Mouse (Mus musculus): ENCODE results near the gene Zfp281.
A peak's percentile ranks its signal among the peaks of the same experiment; 100 is the strongest.

The Zfp281 gene

DNA sequence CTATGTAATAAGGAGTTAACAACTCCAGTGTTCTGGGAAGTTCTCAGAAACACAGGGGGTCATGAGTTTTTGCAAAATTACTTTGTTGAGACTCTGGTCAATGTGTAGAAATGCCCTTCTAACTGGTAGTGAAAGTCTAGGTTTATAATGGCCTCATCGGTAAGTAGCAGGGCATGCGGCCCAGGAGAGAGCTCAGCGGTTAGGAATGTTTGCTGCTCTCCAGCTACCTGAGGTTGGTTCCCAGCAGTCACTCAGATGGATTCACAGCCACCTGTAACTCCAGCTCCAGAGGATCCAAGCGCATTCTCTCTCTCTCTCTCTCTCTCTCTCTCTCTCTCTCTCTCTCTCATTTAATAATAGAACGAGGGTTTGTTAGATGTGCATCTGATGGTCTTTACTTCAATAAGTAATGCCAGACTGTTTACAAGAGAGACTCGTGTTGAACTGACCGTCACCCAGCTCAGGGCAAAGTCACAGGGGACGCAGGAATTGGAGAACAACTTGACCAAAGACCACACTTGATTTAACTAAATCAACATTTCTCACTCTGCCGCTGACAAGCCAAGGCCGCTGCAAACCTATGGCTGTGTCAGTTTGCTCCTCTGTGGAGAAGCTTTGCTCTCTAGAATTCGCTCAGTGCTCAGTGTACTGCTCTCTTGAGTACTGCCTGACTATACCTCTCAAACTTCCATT lies 9.8 kb upstream of the Zfp281 start:
- no peak for DNase-seq

GRCm38 (mm10) chr1:136617163-136617788 lies 7.4 kb upstream of the Zfp281 start:
- DNase-seq: peak; percentile 36 to 65

DNA sequence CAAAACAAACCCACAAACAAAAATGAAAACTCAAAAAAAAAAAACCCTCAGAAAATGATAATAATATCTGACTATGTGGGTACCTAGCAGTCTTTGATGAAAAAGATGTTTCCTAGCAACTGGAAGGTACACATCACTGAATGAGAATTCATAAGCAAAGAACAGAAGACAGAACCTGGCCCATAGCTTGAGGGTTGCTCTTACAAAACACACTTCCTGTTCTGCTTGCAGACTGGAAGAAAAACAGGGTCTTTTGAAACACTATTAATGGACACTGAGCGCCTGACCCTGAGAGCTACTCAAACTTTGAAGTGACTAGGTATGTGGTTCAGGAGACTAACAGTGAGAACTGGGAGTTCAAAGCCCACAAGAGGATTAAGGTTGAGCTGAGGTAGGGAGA lies 6.1 kb upstream of the Zfp281 start:
- DNase-seq: no peak

- DNase-seq: peak; percentile 60 to 69
These were observed 556 bp downstream of the Zfp281 start for GRCm38 (mm10) chr1:136625019-136625895.

- no peak for DNase-seq
These were observed 1.4 kb downstream of the Zfp281 start for GRCm38 (mm10) chr1:136626141-136626540.

DNA sequence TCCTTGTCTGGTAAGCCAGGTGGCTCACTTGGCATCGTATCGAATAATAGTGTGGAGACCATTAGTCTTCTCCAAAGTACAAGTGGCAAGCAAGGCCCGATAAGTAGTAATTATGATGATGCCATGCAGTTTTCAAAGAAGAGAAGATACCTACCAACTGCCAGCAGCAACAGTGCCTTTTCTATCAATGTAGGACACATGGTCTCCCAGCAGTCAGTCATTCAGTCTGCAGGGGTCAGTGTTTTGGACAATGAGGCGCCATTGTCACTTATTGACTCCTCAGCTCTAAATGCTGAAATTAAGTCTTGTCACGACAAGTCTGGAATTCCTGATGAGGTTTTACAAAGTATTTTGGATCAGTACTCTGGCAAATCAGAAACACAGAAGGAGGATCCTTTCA lies 2.1 kb downstream of the Zfp281 start:
- no peak for DNase-seq

DNA sequence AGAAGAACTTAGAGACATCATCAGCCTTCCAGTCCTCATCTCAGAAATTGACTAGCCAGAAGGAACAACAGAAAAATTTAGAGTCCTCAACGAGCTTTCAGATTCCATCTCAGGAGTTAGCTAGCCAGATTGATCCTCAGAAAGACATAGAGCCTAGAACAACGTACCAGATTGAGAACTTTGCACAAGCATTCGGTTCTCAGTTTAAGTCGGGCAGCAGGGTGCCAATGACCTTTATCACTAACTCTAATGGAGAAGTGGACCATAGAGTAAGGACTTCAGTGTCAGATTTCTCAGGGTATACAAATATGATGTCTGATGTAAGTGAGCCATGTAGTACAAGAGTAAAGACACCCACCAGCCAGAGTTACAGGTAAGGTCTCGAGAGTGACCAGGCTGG lies 2.9 kb downstream of the Zfp281 start:
- no peak for DNase-seq

- DNase-seq: no peak
These were observed 8.2 kb downstream of the Zfp281 start for GRCm38 (mm10) chr1:136632891-136633290.

DNA sequence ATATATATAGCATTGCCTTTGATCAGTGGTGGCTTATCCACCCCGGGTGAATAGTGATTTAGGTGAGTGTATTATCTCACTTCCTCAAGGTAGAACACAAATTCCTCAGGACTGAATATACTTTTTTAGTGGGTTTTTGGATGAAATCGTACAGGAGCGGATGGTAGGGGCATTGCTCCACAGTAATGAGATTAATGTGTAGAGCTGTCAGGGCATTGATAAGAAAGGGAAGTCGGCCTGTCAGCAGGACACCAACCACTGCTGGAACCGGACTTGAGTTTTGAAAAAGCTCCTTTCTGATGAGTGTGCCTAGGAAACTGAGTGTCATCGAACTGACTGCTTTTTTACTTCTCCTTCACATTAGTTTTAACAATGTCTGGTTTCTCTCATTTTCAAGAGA lies 10.9 kb downstream of the Zfp281 start:
- no peak for DNase-seq

DNA sequence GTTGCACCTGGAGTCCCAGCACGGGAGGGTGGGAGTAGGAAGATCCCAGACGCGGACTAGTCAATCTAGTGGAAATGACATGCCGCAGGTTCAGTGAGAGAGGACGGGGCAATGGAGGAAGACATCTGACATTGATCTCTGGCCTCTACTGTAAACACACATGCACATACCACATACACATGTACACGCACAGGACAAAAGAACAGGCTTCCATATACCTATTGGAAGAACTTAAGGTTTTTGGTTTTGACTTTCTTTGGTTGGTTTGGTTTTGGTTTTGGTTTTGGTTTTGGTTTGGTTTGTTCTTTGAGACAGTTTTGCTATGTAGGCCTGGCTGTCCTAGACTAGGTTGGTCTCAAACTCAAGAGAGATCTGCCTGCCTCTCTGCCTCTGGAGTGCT lies 12.2 kb downstream of the Zfp281 start:
- DNase-seq: peak in 1 of 2 experiments; percentile 18

GRCm38 (mm10) chr1:136637696-136638095 lies 13.0 kb downstream of the Zfp281 start:
- no peak for DNase-seq

DNA sequence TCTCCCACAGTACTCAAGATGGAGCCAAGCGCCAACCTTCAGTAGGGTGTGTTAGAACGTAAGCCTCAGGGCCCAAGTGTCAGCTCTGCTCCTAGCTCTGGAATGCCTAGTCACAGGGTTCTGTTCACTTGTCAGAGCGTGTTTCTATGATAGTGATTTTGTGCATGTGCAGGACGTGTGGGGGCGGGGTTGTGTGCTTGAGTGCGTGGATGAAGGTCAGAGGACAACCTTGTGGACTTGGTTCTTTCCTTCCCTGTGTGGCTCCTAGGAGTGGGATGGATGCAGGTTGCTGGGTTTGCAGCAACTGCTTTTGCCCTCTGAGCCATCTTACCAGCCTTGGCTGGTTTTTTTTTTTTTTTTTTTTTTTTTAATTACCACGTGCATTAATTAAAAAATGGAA lies 13.5 kb downstream of the Zfp281 start:
- no peak for DNase-seq

GRCm38 (mm10) chr1:136638699-136639098 lies 14.0 kb downstream of the Zfp281 start:
- DNase-seq: no peak

DNA sequence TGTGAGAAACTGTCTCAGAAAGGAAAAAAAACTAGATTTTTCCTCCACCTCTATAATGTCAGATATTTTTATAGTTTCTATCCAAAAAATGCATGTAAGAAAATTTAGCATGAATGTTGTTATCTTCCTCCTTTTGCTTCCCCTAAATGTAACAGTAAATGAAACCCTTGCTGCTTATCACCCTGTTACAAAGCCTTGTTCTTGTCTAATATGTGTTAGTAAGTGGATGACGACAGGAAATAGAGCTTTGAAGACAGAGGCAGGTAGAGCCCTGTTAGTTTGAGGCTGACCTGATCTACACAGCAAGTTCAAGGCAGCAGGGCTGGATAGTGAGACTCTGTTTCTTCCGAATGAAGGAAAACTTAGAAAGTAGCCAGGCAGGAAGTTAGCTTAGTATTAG lies 14.5 kb downstream of the Zfp281 start:
- DNase-seq: no peak

DNA sequence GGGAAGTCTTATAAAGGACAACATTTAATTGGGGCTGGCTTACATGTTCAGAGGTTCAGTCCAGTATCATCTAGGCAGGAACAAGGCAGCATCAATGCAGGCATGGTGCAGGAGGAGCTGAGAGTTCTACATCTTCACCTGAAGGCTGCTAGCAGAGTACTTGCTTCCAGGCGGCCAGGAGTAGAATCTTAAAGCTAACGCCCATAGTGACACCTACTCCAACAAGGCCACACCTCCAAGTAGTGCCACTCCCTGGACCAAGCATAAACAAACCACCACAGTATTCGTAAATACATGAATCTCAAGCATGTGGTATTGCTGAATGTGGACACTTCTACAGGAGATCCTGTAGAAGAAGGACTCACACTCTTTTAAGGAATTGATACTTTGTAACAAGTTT lies 18.0 kb downstream of the Zfp281 start:
- no peak for DNase-seq

DNA sequence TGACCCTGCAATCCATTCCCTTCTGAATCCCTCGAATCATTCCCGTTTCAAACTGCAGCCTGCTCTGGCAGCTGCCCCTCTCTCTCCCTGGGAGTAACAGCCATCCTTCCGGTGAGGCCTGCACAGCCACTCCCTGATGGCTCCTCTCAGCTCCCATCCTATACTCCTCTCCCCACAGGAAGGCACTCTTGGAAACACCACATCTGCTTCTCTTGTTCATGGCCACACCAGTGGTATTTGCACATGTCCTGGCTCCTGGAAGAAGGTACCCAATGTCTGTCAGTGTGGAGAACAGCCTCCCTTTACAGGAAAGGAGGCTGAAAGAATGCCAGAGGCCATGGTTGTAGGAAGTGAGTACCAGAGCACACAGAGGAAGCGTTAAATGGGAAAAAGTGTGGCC lies 19.8 kb downstream of the Zfp281 start:
- no peak for DNase-seq

- DNase-seq: no peak
These were observed 21.3 kb downstream of the Zfp281 start for GRCm38 (mm10) chr1:136645849-136646625.

DNA sequence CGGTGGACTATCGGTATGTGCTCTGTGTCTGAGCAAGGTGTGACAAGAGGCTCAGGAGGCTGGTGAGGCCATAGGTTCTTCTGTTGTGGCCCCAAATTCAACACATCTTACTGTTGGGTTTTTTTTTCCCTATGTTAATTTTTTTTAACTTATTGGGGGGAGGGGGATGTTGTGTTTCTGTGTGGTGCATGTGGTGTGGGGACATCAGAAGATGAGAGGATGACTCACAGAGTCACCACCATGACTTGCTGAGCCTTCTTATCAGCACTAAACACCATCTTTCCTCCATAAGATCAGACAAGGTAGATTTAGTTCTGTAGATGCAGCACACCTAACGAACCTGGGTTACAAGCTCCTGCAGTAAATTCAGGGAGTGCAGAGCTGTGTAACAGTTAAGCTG lies 27.4 kb downstream of the Zfp281 start:
- no peak for DNase-seq

DNA sequence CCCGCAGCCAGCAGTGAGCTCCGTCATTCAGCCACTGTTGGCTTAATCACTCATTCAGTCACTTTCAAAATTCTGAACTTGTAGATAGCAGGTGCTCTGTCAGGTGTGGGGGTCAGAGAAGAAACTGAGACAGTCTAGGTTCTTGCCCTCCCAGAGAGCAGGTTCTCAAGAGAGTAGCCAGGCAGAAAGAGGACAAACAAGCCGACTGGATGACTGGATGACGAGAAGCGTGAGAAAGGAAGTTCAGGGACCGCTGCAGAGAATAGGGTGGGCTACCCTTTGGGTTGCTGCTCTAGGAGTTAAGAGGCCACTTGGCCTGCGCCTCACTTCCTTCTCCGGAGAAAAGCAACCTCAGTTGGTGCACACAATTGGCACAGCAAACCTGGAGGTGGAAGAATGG lies 28.8 kb downstream of the Zfp281 start:
- no peak for DNase-seq

- no peak for DNase-seq
These were observed 29.7 kb downstream of the Zfp281 start for GRCm38 (mm10) chr1:136654385-136654784.

DNA sequence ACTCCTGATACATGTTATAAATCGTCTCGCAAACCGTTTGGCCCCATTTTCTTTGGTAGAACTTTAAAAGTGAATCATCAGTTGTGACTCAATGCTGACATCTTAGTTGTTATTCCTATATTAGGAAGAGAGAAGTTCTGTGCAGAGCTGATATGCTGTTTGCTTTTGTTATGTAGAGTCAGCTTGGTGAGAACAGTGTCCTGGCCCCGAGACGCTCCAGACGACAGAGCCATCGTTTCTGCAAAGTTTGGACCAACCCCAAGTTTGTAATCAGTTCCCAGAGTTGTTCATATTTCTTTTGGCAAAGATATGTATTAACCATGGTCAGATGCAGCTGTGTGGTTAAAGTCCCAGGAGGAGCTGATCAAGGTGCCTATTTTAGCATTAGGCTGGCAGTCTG lies 31.9 kb downstream of the Zfp281 start:
- no peak for DNase-seq

GRCm38 (mm10) chr1:136658456-136659227 lies 33.9 kb downstream of the Zfp281 start:
- DNase-seq: no peak
